Mouse (Mus musculus): Measurements from ENCODE around the gene Zfp11. TPM values are rescaled to one million over a fixed set of nuclear protein-coding genes. Genes with fewer than 3 reads are reported as not detected.
A peak's percentile ranks its signal among the peaks of the same experiment; 100 is the strongest.
"Not testable (repeated sequence)": the region's sequence is repeated elsewhere in the genome, so short reads cannot be mapped to it uniquely, and the experiment has no call there.

Zfp11 gene
- polyA plus RNA-seq, 1 experiment from 2014 or later = 3.2 TPM

DNA sequence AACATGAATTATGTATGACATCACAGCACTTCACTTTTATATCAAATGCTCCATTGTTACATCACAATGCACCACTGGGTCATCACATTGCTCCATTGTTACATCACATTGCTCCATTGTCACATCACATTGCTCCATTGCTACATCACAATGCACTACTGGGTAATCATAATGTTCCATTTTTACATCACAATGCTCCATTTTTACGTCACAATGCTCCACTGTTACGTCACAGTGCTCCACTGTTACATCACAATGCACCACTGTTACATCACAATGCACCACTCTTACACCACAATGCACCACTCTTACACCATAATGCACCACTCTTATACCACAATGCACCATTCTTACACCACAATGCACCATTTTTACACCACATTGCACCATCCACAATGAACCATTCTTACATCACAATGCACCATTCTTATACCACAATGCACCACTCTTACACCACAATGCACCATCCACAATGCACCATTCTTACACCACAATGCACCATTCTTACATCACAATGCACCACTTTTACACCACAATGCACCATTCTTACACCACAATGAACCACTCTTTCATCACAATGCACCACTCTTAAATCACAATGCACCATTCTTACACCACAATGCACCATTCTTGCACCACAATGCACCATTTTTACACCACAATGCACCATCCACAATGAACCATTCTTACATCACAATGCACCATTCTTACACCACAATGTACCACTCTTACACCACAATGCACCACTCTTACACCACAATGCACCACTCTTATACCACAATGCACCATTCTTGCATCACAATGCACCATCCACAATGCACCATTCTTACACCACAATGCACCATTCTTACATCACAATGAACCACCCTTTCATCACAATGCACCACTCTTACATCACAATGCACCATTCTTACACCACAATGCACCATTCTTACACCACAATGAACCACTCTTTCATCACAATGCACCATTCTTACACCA lies 37.3 kb downstream of the Zfp11 start:
- not testable (repeated sequence) for H3K9ac ChIP-seq (ENCODE audit: low read depth, low read length); H3K4me1 ChIP-seq (replicated peaks; ENCODE audit: control insufficient read depth, insufficient read depth, low read length); H3K9me3 ChIP-seq (ENCODE audit: control insufficient read depth, low read length)

GRCm38 (mm10) chr5:129626586-129626985 lies 43.3 kb downstream of the Zfp11 start:
- H3K4me1 ChIP-seq (replicated peaks; ENCODE audit: control insufficient read depth, insufficient read depth, low read length); H3K4me3 ChIP-seq (ENCODE audit: low read depth, low read length); H3K27me3 ChIP-seq (replicated peaks; ENCODE audit: control insufficient read depth, insufficient read depth, low read length); DNase-seq (ENCODE audit: low spot score); H3K9ac ChIP-seq (ENCODE audit: low read depth, low read length); H3K27ac ChIP-seq (ENCODE audit: low read depth, low read length); ATAC-seq (replicated peaks; ENCODE audit: low FRiP score); H3K9me3 ChIP-seq (ENCODE audit: control insufficient read depth, low read length); H3K36me3 ChIP-seq (ENCODE audit: control insufficient read depth, insufficient read depth, low read length); H3K4me2 ChIP-seq: not testable (repeated sequence)
- 68% methylated on average over 4 of the region's 4 CpGs for WGBS

More for the DNA sequence above, 37.3 kb downstream of the Zfp11 start:
- not testable (repeated sequence) for H3K27me3 ChIP-seq (replicated peaks; ENCODE audit: control insufficient read depth, insufficient read depth, low read length); ATAC-seq (replicated peaks; ENCODE audit: low FRiP score); H3K36me3 ChIP-seq (ENCODE audit: control insufficient read depth, insufficient read depth, low read length); H3K4me2 ChIP-seq; H3K27ac ChIP-seq (ENCODE audit: low read depth, low read length); H3K4me3 ChIP-seq (ENCODE audit: low read depth, low read length); DNase-seq (ENCODE audit: low spot score)
- 70% methylated on average over 2 of the region's 2 CpGs for WGBS

DNA sequence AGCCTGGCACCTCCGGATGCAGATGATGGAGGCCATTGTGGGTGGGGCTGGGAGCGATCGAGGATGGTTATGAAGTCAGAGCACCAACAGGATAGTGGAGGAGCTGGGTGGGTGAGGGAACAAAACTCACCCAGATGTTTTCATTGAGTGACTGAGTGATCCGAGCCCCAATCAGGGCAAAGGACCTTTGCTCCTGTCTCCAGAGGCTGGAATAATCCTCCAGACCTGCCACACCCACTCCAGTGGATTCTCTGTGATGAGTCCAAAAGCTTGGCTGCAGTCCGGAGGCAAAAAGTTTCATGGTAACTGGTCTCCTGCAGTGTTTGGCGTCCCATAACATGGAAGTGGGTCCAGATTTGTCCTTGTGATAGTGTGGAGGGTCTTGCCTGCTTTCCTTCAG lies 43.8 kb downstream of the Zfp11 start:
- no peaks in the 10 kb centered on the region for H3K36me3 ChIP-seq (ENCODE audit: control insufficient read depth, insufficient read depth, low read length)
- H3K27me3 ChIP-seq (replicated peaks; ENCODE audit: control insufficient read depth, insufficient read depth, low read length) = no peaks in the 10 kb centered on the region
- no peaks in the 10 kb centered on the region for H3K9me3 ChIP-seq (ENCODE audit: control insufficient read depth, low read length)
- no peak for ATAC-seq (replicated peaks; ENCODE audit: low FRiP score)
- WGBS = 77% methylated on average over 6 of the region's 6 CpGs
- no peak for DNase-seq (ENCODE audit: low spot score)
- H3K4me1 ChIP-seq (replicated peaks; ENCODE audit: control insufficient read depth, insufficient read depth, low read length) = no peaks in the 10 kb centered on the region
- H3K27ac ChIP-seq (ENCODE audit: low read depth, low read length) = no peak overlapping the region
- no peak overlapping the region for H3K9ac ChIP-seq (ENCODE audit: low read depth, low read length)
- no peak overlapping the region for H3K4me3 ChIP-seq (ENCODE audit: low read depth, low read length)
- H3K4me2 ChIP-seq = no peak overlapping the region

GRCm38 (mm10) chr5:129621361-129621760 lies 48.5 kb downstream of the Zfp11 start:
- no peaks in the 10 kb centered on the region for H3K36me3 ChIP-seq (ENCODE audit: control insufficient read depth, insufficient read depth, low read length)
- H3K27me3 ChIP-seq (replicated peaks; ENCODE audit: control insufficient read depth, insufficient read depth, low read length) = no peaks in the 10 kb centered on the region
- no peak for ATAC-seq (replicated peaks; ENCODE audit: low FRiP score)
- WGBS = 74% methylated on average over 5 of the region's 5 CpGs
- no peak overlapping the region for H3K27ac ChIP-seq (ENCODE audit: low read depth, low read length)
- no peaks in the 10 kb centered on the region for H3K4me1 ChIP-seq (replicated peaks; ENCODE audit: control insufficient read depth, insufficient read depth, low read length)
- no peak overlapping the region for H3K4me3 ChIP-seq (ENCODE audit: low read depth, low read length)
- no peak overlapping the region for H3K4me2 ChIP-seq
- no peak overlapping the region for H3K9ac ChIP-seq (ENCODE audit: low read depth, low read length)
- no peak for DNase-seq (ENCODE audit: low spot score)
- no peaks in the 10 kb centered on the region for H3K9me3 ChIP-seq (ENCODE audit: control insufficient read depth, low read length)

DNA sequence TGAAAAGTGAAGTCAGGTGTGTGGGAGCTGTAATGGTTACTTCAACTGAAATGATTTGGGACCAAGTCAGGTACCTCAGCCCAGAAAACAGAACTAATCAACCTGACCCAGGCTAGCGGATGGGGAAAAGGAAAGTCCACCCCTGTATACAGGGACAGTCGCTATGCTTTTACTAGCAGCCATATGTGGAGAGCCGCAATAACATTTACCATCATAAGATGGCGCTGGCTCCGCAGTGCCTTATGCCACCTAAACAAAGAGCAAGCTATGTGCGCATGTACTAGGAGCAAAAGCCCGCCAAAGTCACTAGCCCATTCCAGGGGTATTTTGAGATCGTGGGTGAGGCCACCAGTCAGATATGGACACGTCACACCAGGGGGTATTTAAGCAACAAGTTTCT lies 49.3 kb downstream of the Zfp11 start:
- H3K9ac ChIP-seq (ENCODE audit: low read depth, low read length); ATAC-seq (replicated peaks; ENCODE audit: low FRiP score); H3K9me3 ChIP-seq (ENCODE audit: control insufficient read depth, low read length); H3K27me3 ChIP-seq (replicated peaks; ENCODE audit: control insufficient read depth, insufficient read depth, low read length); H3K4me2 ChIP-seq; H3K4me1 ChIP-seq (replicated peaks; ENCODE audit: control insufficient read depth, insufficient read depth, low read length); DNase-seq (ENCODE audit: low spot score); H3K27ac ChIP-seq (ENCODE audit: low read depth, low read length); H3K36me3 ChIP-seq (ENCODE audit: control insufficient read depth, insufficient read depth, low read length); H3K4me3 ChIP-seq (ENCODE audit: low read depth, low read length): not testable (repeated sequence)
- WGBS = 49% methylated on average over 9 of the region's 9 CpGs

- Histone ChIP-seq H3K9me3 (ENCODE audit: control insufficient read depth, low read length) (no peaks in the 10 kb centered on the region), H3K27ac (ENCODE audit: low read depth, low read length) (no peak overlapping the region), H3K9ac (ENCODE audit: low read depth, low read length) (no peak overlapping the region), H3K27me3 (replicated peaks; ENCODE audit: control insufficient read depth, insufficient read depth, low read length) (no peaks in the 10 kb centered on the region), H3K36me3 (ENCODE audit: control insufficient read depth, insufficient read depth, low read length) (no peaks in the 10 kb centered on the region), H3K4me2 (no peak overlapping the region), H3K4me1 (replicated peaks; ENCODE audit: control insufficient read depth, insufficient read depth, low read length) (no peaks in the 10 kb centered on the region), H3K4me3 (ENCODE audit: low read depth, low read length) (no peak overlapping the region)
- WGBS = 16% methylated on average over 1 of the region's 1 CpGs
- DNase-seq (ENCODE audit: low spot score) = peak; percentile 53
- ATAC-seq (replicated peaks; ENCODE audit: low FRiP score) = 0 out of 2 replicates have a peak, but pooled peaks have one; percentile 36
Observed at GRCm38 (mm10) chr5:129611060-129611459, 58.8 kb downstream of the Zfp11 start.

DNA sequence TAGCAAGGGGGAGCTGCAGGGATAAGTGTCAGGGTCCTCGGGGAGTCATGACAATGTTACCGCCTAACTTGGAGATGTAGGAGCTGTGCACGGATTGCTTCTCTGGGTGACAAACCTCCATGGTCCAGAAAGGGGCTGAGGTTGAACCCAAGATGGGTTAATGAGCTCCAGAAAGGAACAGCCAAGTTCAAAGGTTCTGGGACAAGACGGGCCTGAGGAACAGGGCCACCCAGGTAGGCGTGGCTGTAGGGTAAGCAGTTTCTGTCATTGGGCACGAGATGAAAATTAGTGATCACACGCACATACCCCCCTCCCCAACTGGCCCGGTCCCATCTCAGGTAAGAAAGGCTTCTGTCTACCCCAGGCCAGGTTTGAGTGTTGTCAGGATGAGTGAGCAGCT lies 62.4 kb downstream of the Zfp11 start:
- no peak for DNase-seq (ENCODE audit: low spot score)
- no peaks in the 10 kb centered on the region for H3K27me3 ChIP-seq (replicated peaks; ENCODE audit: control insufficient read depth, insufficient read depth, low read length)
- 73% methylated on average over 8 of the region's 8 CpGs for WGBS
- no peak overlapping the region for H3K9ac ChIP-seq (ENCODE audit: low read depth, low read length)
- H3K4me3 ChIP-seq (ENCODE audit: low read depth, low read length) = no peak overlapping the region
- H3K27ac ChIP-seq (ENCODE audit: low read depth, low read length) = no peak overlapping the region
- no peaks in the 10 kb centered on the region for H3K9me3 ChIP-seq (ENCODE audit: control insufficient read depth, low read length)
- H3K36me3 ChIP-seq (ENCODE audit: control insufficient read depth, insufficient read depth, low read length) = no peaks in the 10 kb centered on the region
- no peaks in the 10 kb centered on the region for H3K4me1 ChIP-seq (replicated peaks; ENCODE audit: control insufficient read depth, insufficient read depth, low read length)
- no peak overlapping the region for H3K4me2 ChIP-seq
- ATAC-seq (replicated peaks; ENCODE audit: low FRiP score) = no peak
